Mouse (Mus musculus): ENCODE results near the gene Myadm.
"Not testable (repeated sequence)": the region's sequence is repeated elsewhere in the genome, so short reads cannot be mapped to it uniquely, and the experiment has no call there.

The Myadm gene

GRCm38 (mm10) chr7:3288976-3289970 is at the start of gene Myadm, which contains the start of gene Prkcg:
TSS of gene Myadm (plus strand) at chr7:3289080.
TSS of gene Prkcg (plus strand) at chr7:3289179.
- DNase-seq (ENCODE audit: low read depth, low spot score), result peak; percentile 71

GRCm38 (mm10) chr7:3239193-3239592 is 49.7 kb upstream of the Myadm start:
- no peak for DNase-seq (ENCODE audit: low read depth, low spot score)

- DNase-seq (ENCODE audit: low read depth, low spot score), result no peak
Measured at GRCm38 (mm10) chr7:3260701-3261100, 28.2 kb upstream of the Myadm start.

- no peak for DNase-seq (ENCODE audit: low read depth, low spot score)
Measured at GRCm38 (mm10) chr7:3261446-3261845, 27.4 kb upstream of the Myadm start.

GRCm38 (mm10) chr7:3262789-3263188 is 26.1 kb upstream of the Myadm start:
- peak; percentile 49 for DNase-seq (ENCODE audit: low read depth, low spot score)

GRCm38 (mm10) chr7:3264390-3265022 is 24.4 kb upstream of the Myadm start:
- no peak for DNase-seq (ENCODE audit: low read depth, low spot score)

- no peak for DNase-seq (ENCODE audit: low read depth, low spot score)
Measured at GRCm38 (mm10) chr7:3265311-3265710, 23.6 kb upstream of the Myadm start.

- no peak for DNase-seq (ENCODE audit: low read depth, low spot score)
Measured at GRCm38 (mm10) chr7:3267261-3267660, 21.6 kb upstream of the Myadm start.

GRCm38 (mm10) chr7:3267888-3268287 is 21.0 kb upstream of the Myadm start:
- DNase-seq (ENCODE audit: low read depth, low spot score), result no peak

- no peak for DNase-seq (ENCODE audit: low read depth, low spot score)
Measured at GRCm38 (mm10) chr7:3268291-3268690, 20.6 kb upstream of the Myadm start.

GRCm38 (mm10) chr7:3272206-3272605 is 16.7 kb upstream of the Myadm start:
- DNase-seq (ENCODE audit: low read depth, low spot score), result peak; percentile 8

GRCm38 (mm10) chr7:3275455-3276170 is 13.3 kb upstream of the Myadm start:
- DNase-seq (ENCODE audit: low read depth, low spot score), result no peak

GRCm38 (mm10) chr7:3276781-3277180 is 12.1 kb upstream of the Myadm start:
- not testable (repeated sequence) for DNase-seq (ENCODE audit: low read depth, low spot score)

GRCm38 (mm10) chr7:3280080-3280653 is 8.7 kb upstream of the Myadm start:
- no peak for DNase-seq (ENCODE audit: low read depth, low spot score)

GRCm38 (mm10) chr7:3280654-3281153 is 8.2 kb upstream of the Myadm start:
- DNase-seq (ENCODE audit: low read depth, low spot score), result no peak

- DNase-seq (ENCODE audit: low read depth, low spot score), result no peak
Measured at GRCm38 (mm10) chr7:3281741-3282140, 7.1 kb upstream of the Myadm start.

GRCm38 (mm10) chr7:3283081-3283875 is 5.6 kb upstream of the Myadm start:
- DNase-seq (ENCODE audit: low read depth, low spot score), result no peak

- no peak for DNase-seq (ENCODE audit: low read depth, low spot score)
Measured at GRCm38 (mm10) chr7:3284604-3285003, 4.3 kb upstream of the Myadm start.

GRCm38 (mm10) chr7:3286036-3286435 is 2.8 kb upstream of the Myadm start:
- no peak for DNase-seq (ENCODE audit: low read depth, low spot score)

GRCm38 (mm10) chr7:3287186-3287585 is 1.7 kb upstream of the Myadm start:
- DNase-seq (ENCODE audit: low read depth, low spot score), result no peak
